Mouse (Mus musculus): ENCODE data around the gene Cnot9. TPM values are rescaled to one million over a fixed set of nuclear protein-coding genes. Genes with fewer than 3 reads are reported as not detected.
A peak's percentile ranks its signal among the peaks of the same experiment; 100 is the strongest.

The Cnot9 gene
- 24.4 TPM for polyA plus RNA-seq (2012; fragmentation: generic; extraction: Trizol)

DNA sequence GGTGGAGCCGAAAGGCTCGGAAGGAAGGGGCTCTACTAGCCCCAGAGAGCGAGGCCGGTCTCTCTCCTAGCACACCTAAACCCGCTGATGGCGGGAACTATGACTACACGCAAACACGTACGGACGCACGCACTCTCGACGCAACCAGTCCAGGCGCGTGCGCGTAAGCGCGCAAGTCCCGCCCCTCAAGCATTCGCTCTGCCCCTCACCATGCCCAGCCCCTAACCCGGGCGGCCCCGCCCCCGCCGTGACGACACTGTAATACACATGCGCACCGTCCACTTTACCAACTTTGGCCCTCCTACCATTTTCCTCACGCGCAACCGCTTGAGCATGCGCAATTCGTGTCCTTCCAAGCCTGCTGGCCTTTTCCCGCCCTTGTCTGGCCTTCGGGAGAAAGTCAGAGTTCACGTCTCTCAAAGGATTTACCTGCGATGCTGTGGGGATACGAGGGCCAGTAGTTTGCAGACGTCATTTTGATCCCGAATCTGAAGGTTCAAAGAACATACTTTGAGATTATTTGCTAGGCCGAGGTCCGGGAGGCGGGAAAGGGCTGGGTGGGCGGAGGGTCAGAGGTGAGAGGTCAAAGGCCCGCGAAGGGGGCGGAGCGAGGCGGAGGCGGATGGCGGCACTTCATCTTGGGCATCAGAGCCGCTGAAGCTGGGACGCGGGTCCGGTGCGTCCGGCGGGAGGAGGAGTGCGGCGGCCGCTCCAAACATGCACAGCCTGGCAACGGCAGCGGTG lies at the start of gene Cnot9:
Gene Cnot9, plus strand, starts transcription at position 338 of the 744 bp plus-strand sequence.
- Histone ChIP-seq H3K79me2 (ENCODE audit: control insufficient read depth, insufficient read depth) (peaks cover 88% of the 10 kb centered on the region), H3ac (ENCODE audit: control insufficient read depth, insufficient read length) (peak within 1 kb of the TSS; percentile 40), H3K4me2 (ENCODE audit: low read depth) (peak within 1 kb of the TSS; percentile 99), H3K4me3 (peak within 1 kb of the TSS; percentile 92), H3K27me3 (ENCODE audit: control insufficient read depth, insufficient read depth, insufficient read length) (no peaks in the 10 kb centered on the region), H3K36me3 (ENCODE audit: control insufficient read depth, insufficient read depth) (no peaks in the 10 kb centered on the region)
- TF ChIP-seq E2F4 (IDR thresholded peaks at IDR 0.05; ENCODE audit: insufficient read depth), result peak; percentile 68
- TF ChIP-seq MYOD1 (IDR thresholded peaks at IDR 0.05; ENCODE audit: control insufficient read depth in 1 of 3, insufficient read length in 2 of 3, low read depth in 2 of 3), result no peak
- TF ChIP-seq POLR2A (IDR thresholded peaks at IDR 0.05; ENCODE audit: insufficient read length, low read depth), result peak; percentile 78
- peak; percentile 75 for TF ChIP-seq POLR2AphosphoS2 (IDR thresholded peaks at IDR 0.05; ENCODE audit: insufficient read length, low read depth)
- TF ChIP-seq REST (IDR thresholded peaks at IDR 0.05; ENCODE audit: insufficient read depth, insufficient read length), result no peak
- no peak for TF ChIP-seq TCF12 (IDR thresholded peaks at IDR 0.05; ENCODE audit: insufficient read depth, poor library complexity, severe bottlenecking)
- peak; percentile 92 for TF ChIP-seq SRF (IDR thresholded peaks at IDR 0.05; ENCODE audit: control insufficient read depth, insufficient read length, low read depth)

DNA sequence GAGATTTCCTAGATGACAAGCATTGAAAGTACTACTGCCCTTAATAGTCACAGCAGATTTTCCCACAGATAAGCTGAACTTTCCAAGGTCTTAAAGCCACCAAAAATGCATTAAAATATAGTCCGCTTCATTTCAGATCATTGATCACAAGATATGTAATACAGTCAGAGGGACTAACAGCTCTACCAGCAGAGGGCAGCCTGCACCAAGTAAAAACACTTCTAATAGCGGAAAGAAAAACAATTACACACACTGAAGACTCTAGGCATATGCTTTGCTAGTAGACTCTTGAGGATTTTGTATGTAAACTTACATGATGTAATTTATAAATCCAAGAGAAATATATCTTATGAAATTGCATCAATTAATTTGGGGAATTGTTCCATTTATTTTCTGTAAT lies 45.6 kb upstream of the Cnot9 start:
- no peak overlapping the region for H3K4me3 ChIP-seq
- H3ac ChIP-seq (ENCODE audit: control insufficient read depth, insufficient read length), result no peak overlapping the region
- no peaks in the 10 kb centered on the region for H3K27me3 ChIP-seq (ENCODE audit: control insufficient read depth, insufficient read depth, insufficient read length)
- peaks cover 36% of the 10 kb centered on the region for H3K36me3 ChIP-seq (ENCODE audit: control insufficient read depth, insufficient read depth)
- no peaks in the 10 kb centered on the region for H3K79me2 ChIP-seq (ENCODE audit: control insufficient read depth, insufficient read depth)
- H3K4me2 ChIP-seq (ENCODE audit: low read depth), result no peak overlapping the region
- TF ChIP-seq POLR2A (IDR thresholded peaks at IDR 0.05; ENCODE audit: insufficient read length, low read depth), result no peak
- no peak for TF ChIP-seq USF1 (IDR thresholded peaks at IDR 0.05; ENCODE audit: low read depth)
- TF ChIP-seq E2F4 (IDR thresholded peaks at IDR 0.05; ENCODE audit: insufficient read depth), result no peak
- no peak for TF ChIP-seq POLR2AphosphoS2 (IDR thresholded peaks at IDR 0.05; ENCODE audit: insufficient read length, low read depth)
- no peak for TF ChIP-seq TCF12 (IDR thresholded peaks at IDR 0.05; ENCODE audit: insufficient read depth, poor library complexity, severe bottlenecking)
- no peak for TF ChIP-seq SRF (IDR thresholded peaks at IDR 0.05; ENCODE audit: control insufficient read depth, insufficient read length, low read depth)
- TF ChIP-seq TCF3 (IDR thresholded peaks at IDR 0.05; ENCODE audit: insufficient read length, low read depth), result no peak
- TF ChIP-seq MYOD1 (IDR thresholded peaks at IDR 0.05; ENCODE audit: control insufficient read depth in 1 of 3, insufficient read length in 2 of 3, low read depth in 2 of 3), result no peak
- no peak for TF ChIP-seq MAX (IDR thresholded peaks at IDR 0.05; ENCODE audit: low read depth)
- TF ChIP-seq MYOG (IDR thresholded peaks at IDR 0.05; ENCODE audit: control insufficient read depth in 1 of 3, insufficient read depth in 1 of 3, insufficient read length in 2 of 3, low read depth in 2 of 3), result no peak
- no peak for TF ChIP-seq CEBPB (IDR thresholded peaks at IDR 0.05; ENCODE audit: insufficient read depth, poor library complexity, severe bottlenecking)
- TF ChIP-seq REST (IDR thresholded peaks at IDR 0.05; ENCODE audit: insufficient read depth, insufficient read length), result no peak

DNA sequence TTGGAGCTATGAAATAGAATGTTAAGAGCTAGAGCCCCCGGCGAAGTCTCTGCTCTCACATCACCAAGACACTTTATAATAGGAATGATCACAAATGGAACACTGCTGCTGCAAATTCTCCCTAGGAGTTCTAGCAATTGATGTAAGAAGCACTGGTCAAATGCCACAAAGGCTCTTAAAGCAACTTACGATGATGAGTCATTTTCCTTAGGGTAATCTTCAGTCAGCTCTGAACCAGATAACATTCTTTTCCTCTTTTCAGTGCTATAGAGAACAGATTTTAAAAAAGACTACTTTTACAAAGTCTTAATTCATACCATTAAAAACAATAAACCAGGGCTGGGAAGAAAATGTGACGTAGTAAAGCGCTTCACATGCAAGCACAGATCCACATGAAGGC lies 20.1 kb upstream of the Cnot9 start:
- TF ChIP-seq CEBPB (IDR thresholded peaks at IDR 0.05; ENCODE audit: insufficient read depth, poor library complexity, severe bottlenecking) (no peak), MYOD1 (IDR thresholded peaks at IDR 0.05; ENCODE audit: control insufficient read depth in 1 of 3, insufficient read length in 2 of 3, low read depth in 2 of 3) (no peak), POLR2A (IDR thresholded peaks at IDR 0.05; ENCODE audit: insufficient read length, low read depth) (no peak), E2F4 (IDR thresholded peaks at IDR 0.05; ENCODE audit: insufficient read depth) (no peak), SRF (IDR thresholded peaks at IDR 0.05; ENCODE audit: control insufficient read depth, insufficient read length, low read depth) (no peak), POLR2AphosphoS2 (IDR thresholded peaks at IDR 0.05; ENCODE audit: insufficient read length, low read depth) (no peak), MAX (IDR thresholded peaks at IDR 0.05; ENCODE audit: low read depth) (no peak), TCF3 (IDR thresholded peaks at IDR 0.05; ENCODE audit: insufficient read length, low read depth) (no peak)
- Histone ChIP-seq H3K79me2 (ENCODE audit: control insufficient read depth, insufficient read depth) (no peaks in the 10 kb centered on the region), H3ac (ENCODE audit: control insufficient read depth, insufficient read length) (no peak overlapping the region), H3K36me3 (ENCODE audit: control insufficient read depth, insufficient read depth) (peaks cover 53% of the 10 kb centered on the region), H3K4me3 (no peak overlapping the region), H3K27me3 (ENCODE audit: control insufficient read depth, insufficient read depth, insufficient read length) (no peaks in the 10 kb centered on the region), H3K4me2 (ENCODE audit: low read depth) (no peak overlapping the region)

DNA sequence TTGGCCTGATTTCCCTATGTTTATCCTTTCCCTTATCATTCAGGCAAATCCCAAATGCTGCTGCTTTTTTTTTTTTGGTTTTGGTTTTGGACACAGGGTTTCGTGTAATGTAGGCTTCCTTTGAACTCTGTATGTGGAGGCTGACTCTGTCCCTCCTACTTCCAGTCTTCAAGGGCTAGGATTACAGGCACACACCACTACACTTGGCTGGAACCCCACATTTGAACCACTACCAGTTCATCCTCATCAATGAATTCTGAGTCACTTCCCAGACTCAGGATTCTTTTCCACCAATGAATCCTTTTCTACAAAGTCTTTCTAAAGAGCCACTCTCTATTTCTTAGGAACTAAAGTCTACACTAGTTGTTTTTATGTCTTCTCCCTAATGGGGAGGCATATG lies 4.8 kb upstream of the Cnot9 start:
- Histone ChIP-seq H3K36me3 (ENCODE audit: control insufficient read depth, insufficient read depth) (peaks cover 19% of the 10 kb centered on the region), H3K79me2 (ENCODE audit: control insufficient read depth, insufficient read depth) (peaks cover 55% of the 10 kb centered on the region), H3K27me3 (ENCODE audit: control insufficient read depth, insufficient read depth, insufficient read length) (no peaks in the 10 kb centered on the region), H3K4me3 (no peak overlapping the region), H3K4me2 (ENCODE audit: low read depth) (peak overlapping the region; percentile 7), H3ac (ENCODE audit: control insufficient read depth, insufficient read length) (no peak overlapping the region)
- TF ChIP-seq REST (IDR thresholded peaks at IDR 0.05; ENCODE audit: insufficient read depth, insufficient read length) (no peak), MYOG (IDR thresholded peaks at IDR 0.05; ENCODE audit: control insufficient read depth in 1 of 3, insufficient read depth in 1 of 3, insufficient read length in 2 of 3, low read depth in 2 of 3) (no peak), CEBPB (IDR thresholded peaks at IDR 0.05; ENCODE audit: insufficient read depth, poor library complexity, severe bottlenecking) (no peak), TCF3 (IDR thresholded peaks at IDR 0.05; ENCODE audit: insufficient read length, low read depth) (no peak), SRF (IDR thresholded peaks at IDR 0.05; ENCODE audit: control insufficient read depth, insufficient read length, low read depth) (no peak), USF1 (IDR thresholded peaks at IDR 0.05; ENCODE audit: low read depth) (no peak), MYOD1 (IDR thresholded peaks at IDR 0.05; ENCODE audit: control insufficient read depth in 1 of 3, insufficient read length in 2 of 3, low read depth in 2 of 3) (no peak), POLR2A (IDR thresholded peaks at IDR 0.05; ENCODE audit: insufficient read length, low read depth) (no peak), POLR2AphosphoS2 (IDR thresholded peaks at IDR 0.05; ENCODE audit: insufficient read length, low read depth) (no peak), TCF12 (IDR thresholded peaks at IDR 0.05; ENCODE audit: insufficient read depth, poor library complexity, severe bottlenecking) (no peak), E2F4 (IDR thresholded peaks at IDR 0.05; ENCODE audit: insufficient read depth) (no peak), MAX (IDR thresholded peaks at IDR 0.05; ENCODE audit: low read depth) (no peak)

All from myocyte (in vitro differentiated cells).